Mouse (Mus musculus): Measurements from ENCODE around the gene Zfp37. TPM values are rescaled to one million over a fixed set of nuclear protein-coding genes. Genes with fewer than 3 reads are reported as not detected.

The Zfp37 gene
- polyA plus RNA-seq (2014; fragmentation: Illumina TruSeq; extraction: RNeasy Lipid Tissue Mini Kit (QIAGEN cat#74804); ENCODE audit: low read depth, low replicate concordance): 1.0 TPM

GRCm38 (mm10) chr4:62230769-62231168, at the start of gene Zfp37:
Zfp37 (minus strand) TSS chr4:62231047.

DNA sequence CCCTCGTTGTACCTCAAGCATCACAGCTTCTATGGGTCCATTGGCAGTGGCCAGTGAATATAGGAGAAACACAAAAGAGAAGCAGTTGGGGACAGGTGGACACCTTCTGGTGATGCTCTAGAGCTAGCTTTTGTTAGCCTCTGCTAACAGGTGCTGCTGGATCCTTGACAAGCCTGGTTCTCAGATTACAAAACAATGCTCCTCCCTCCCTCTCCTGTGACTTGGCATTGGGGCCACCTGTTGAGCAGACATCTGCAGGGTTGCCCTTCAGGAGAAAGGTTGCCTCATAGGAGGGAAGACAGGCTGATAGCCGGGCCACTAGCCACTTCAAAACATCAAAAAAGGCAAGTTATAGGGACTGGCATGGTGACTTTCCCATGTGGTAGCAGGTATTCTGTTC, 31.4 kb upstream of the Zfp37 start, which contains the start of gene Slc31a2:
Slc31a2 (plus strand) TSS at position 287 of the 400 bp plus-strand sequence.

GRCm38 (mm10) chr4:62150811-62151210, 80.0 kb downstream of the Zfp37 start, which contains the start of gene Mup21:
Mup21 (minus strand) TSS chr4:62150863.

Other genes starting within 250 kb of the Zfp37 start
- gene Mup20, start 176.9 kb downstream of the Zfp37 start, polyA plus RNA-seq (2014; fragmentation: Illumina TruSeq; extraction: RNeasy Lipid Tissue Mini Kit (QIAGEN cat#74804); ENCODE audit: low read depth, low replicate concordance): 1,074 TPM
- 13,939 TPM for gene Mup3, start 143.7 kb downstream of the Zfp37 start, polyA plus RNA-seq (2014; fragmentation: Illumina TruSeq; extraction: RNeasy Lipid Tissue Mini Kit (QIAGEN cat#74804); ENCODE audit: low read depth, low replicate concordance)
- gene Mup21, start 80.2 kb downstream of the Zfp37 start, polyA plus RNA-seq (2014; fragmentation: Illumina TruSeq; extraction: RNeasy Lipid Tissue Mini Kit (QIAGEN cat#74804); ENCODE audit: low read depth, low replicate concordance): 26.8 TPM
- 5.2 TPM for gene Slc31a2, start 31.5 kb upstream of the Zfp37 start, polyA plus RNA-seq (2014; fragmentation: Illumina TruSeq; extraction: RNeasy Lipid Tissue Mini Kit (QIAGEN cat#74804); ENCODE audit: low read depth, low replicate concordance)
- gene Fkbp15, start 129.5 kb upstream of the Zfp37 start, polyA plus RNA-seq (2014; fragmentation: Illumina TruSeq; extraction: RNeasy Lipid Tissue Mini Kit (QIAGEN cat#74804); ENCODE audit: low read depth, low replicate concordance): 9.8 TPM
- 252 TPM for gene Slc31a1, start 129.7 kb upstream of the Zfp37 start, polyA plus RNA-seq (2014; fragmentation: Illumina TruSeq; extraction: RNeasy Lipid Tissue Mini Kit (QIAGEN cat#74804); ENCODE audit: low read depth, low replicate concordance)
- gene Cdc26, start 177.6 kb upstream of the Zfp37 start, polyA plus RNA-seq (2014; fragmentation: Illumina TruSeq; extraction: RNeasy Lipid Tissue Mini Kit (QIAGEN cat#74804); ENCODE audit: low read depth, low replicate concordance): 49.1 TPM
- 4.4 TPM for gene Prpf4, start 177.8 kb upstream of the Zfp37 start, polyA plus RNA-seq (2014; fragmentation: Illumina TruSeq; extraction: RNeasy Lipid Tissue Mini Kit (QIAGEN cat#74804); ENCODE audit: low read depth, low replicate concordance)
- gene Rnf183, start 204.2 kb upstream of the Zfp37 start, polyA plus RNA-seq (2014; fragmentation: Illumina TruSeq; extraction: RNeasy Lipid Tissue Mini Kit (QIAGEN cat#74804); ENCODE audit: low read depth, low replicate concordance): not detected
- not detected for gene Wdr31, start 239.8 kb upstream of the Zfp37 start, polyA plus RNA-seq (2014; fragmentation: Illumina TruSeq; extraction: RNeasy Lipid Tissue Mini Kit (QIAGEN cat#74804); ENCODE audit: low read depth, low replicate concordance)
- gene Bspry, start 249.0 kb upstream of the Zfp37 start, polyA plus RNA-seq (2014; fragmentation: Illumina TruSeq; extraction: RNeasy Lipid Tissue Mini Kit (QIAGEN cat#74804); ENCODE audit: low read depth, low replicate concordance): not detected